Mouse (Mus musculus): ENCODE data around the gene Cep162.
A peak's percentile ranks its signal among the peaks of the same experiment; 100 is the strongest.

Cep162 gene

DNA sequence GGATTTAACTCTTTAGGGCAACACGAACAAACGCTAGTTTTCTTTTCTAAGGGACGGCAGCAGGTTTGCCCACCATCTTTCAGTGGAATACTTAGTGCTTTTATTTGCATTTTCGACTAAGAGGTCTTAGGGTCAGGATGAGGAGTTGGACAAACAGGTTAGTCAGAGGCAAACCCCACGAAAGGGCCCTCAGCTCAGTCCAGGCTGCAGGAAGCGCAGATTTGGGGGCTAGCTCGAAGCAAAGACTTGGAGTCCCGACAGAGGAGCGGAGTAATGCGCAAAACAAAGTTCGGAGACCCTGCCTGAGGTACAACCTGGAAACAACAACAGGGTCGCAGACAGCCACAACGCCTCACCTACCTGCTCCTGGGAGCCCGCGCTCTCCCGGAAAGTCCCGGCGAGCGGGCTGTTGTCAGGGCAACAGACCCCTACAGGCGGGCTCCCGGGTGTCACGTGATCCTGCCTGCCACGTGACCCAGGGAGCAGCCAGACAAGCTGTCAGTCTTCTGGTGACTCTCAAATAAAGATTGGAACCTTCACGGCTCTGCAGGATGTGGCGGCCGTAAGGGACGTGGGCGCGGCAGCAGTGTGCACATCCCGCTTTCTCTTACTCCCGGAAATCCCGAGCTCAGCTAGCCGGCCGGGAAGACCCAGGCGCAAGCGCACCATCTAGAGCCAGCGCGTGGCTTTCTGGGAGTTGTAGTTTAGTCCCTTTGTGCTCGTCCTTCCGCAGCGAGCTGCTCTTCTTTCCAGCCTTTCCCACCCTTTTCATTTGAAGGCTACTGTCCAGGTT lies at the start of gene Cep162:
TSS of gene Cep162 (minus strand) at position 634 of the 793 bp plus-strand sequence.
- DNase-seq (ENCODE audit: low spot score), result peak; percentile 90

DNA sequence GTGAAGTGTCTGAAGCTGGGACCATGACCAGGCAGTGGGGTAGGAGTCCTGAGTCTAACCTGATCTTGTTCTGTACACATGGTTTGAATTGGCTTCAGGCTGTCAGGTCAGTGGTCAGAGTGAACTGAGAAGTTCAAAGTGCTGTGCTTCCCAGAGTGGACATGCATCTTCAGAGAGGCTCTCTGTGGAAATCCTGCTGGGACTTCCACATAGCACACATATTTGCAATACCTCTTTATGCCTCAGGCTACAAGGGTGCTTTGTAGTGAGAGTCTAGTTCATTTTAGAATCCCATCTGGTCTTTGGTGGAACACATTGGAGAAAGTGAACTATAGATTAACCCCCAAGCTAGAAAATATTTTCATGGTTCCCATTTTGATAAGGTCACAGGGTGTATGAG lies 47.9 kb upstream of the Cep162 start:
- DNase-seq (ENCODE audit: low spot score), result no peak

DNA sequence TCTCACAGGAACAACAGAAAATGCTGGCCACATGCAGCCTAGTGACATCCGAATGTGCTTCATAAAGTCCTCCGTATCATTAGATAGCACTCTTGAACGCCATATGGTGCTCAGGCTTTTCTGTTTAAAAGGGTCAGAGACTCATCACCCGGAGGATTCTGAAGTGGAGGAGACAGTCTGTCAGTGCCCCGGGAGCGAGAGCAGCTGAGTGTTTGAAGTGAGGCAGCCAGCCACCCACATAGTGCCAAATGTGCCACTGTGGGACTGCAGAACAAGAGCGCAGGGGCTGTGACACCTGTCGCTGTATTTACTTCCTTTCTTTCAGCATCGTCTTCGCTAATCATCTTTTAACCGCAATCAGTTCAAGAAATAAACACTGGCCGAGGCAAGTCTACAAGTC lies 43.6 kb upstream of the Cep162 start:
- DNase-seq (ENCODE audit: low spot score), result no peak

DNA sequence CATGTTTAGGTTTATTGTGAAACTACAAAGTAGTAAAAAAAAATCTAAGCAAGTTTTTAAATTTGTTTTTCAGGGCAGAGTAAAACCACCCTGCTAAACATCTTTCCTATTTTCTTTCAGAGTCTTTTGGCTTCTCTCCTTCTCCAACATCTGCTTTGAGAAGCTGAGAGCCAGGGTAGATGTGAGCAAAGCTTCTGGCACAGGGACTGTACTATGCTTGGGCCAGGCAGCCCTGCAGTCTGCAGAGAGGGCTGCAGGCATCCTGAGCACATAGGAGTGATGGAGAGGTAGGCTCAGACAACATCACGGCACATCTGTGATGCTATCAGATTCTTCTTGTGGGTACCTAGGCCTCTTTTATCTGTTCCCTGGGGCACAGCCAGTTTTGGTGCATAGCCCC lies 42.2 kb upstream of the Cep162 start:
- no peak for DNase-seq (ENCODE audit: low spot score)

DNA sequence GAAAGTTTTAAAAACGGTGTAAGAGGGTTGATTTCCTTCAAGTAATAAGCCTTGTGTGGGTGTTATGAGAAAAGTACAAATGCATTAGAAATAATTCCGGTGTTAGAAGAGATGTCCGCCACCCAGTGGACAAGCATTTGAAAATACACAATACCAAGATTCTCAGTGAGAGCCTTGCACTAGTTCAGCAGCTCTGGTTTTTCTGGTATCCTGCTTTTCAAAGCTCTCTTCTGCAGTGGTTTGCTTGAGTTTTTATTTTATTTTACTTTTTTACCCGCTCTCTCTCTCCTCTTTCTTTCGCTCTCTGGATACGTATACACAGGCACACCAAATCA lies 327 bp upstream of the Cep162 start:
- no peak for DNase-seq (ENCODE audit: low spot score)

DNA sequence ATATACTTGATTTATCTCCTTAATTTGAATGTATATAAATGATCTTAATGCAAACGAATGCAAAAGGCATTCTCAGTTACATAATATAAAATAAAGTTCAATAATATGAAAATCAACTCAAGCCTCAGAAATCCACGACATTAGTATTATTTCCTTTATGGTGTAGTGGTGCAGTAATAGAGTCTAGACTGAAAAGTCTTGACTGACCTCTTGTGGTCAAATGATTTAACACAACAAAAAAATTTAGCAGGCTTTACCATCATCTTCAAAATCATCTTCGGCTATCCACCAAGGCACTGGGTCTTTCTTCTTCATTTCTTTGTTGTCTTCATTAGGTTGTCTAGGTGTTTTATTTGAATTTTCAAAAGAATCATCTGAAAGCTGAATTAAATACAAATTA lies 7.2 kb downstream of the Cep162 start:
- DNase-seq (ENCODE audit: low spot score), result no peak

DNA sequence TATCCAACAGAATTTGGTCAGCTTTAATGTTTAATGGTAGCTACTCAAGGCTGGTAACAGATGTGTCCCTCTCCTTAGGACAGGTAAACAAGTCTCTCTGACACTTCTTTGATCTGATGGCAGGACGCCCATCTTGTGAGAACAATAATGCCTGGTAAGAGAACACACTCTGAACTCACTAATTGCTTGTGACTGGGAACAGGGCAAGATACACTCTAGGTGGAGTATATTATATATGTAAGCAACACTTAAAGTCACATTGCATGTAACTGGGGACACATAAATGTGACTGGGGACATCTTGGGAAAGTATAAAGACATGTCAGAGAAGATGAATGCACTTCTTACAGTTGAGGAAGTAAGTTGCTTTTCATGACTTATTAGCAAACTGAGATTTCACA lies 7.7 kb downstream of the Cep162 start:
- no peak for DNase-seq (ENCODE audit: low spot score)

DNA sequence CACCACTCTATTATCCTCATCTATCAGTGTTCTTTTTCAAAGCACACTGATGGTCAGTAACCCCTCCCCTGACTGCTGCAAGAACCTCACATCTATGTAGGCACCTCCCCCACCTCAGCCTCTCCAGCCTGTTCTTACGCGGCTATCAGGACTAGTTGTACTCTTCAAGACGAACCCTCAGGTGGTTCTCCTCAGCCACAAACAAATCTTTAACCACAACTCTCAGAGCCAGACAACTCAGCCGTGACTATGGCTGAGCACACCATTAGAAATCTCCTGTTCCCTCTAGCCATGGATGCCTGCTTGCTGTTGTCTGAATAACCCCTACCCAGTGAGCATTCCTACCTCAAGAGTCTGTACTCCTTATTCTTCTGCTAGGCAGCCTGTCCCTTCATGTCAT lies 42.1 kb downstream of the Cep162 start:
- DNase-seq (ENCODE audit: low spot score), result no peak

DNA sequence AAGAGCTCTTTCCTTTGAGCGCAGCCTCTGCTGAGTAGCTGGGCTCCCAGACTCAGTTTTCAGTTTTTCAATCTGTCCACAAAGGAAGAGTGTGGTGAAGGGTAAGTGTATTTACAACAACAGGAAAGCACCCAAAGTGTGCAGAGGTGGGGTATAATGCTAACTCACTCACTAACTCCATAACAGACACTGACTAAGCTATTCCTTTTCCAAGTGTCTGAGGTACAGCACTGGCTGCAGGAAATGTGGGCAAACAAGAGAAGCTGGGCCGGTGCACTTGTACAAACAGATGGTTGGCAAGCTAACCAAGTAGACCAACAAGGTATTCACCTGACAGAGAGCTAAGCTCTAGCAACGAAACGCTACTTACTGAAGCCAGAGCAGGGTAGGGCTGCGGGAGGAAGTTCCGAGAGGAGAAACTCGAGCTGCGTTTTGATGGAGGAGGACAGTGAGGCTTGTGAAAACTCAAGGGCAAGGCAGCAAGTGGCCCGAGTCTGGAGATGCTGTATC lies 44.5 kb downstream of the Cep162 start:
- no peak for DNase-seq (ENCODE audit: low spot score)

DNA sequence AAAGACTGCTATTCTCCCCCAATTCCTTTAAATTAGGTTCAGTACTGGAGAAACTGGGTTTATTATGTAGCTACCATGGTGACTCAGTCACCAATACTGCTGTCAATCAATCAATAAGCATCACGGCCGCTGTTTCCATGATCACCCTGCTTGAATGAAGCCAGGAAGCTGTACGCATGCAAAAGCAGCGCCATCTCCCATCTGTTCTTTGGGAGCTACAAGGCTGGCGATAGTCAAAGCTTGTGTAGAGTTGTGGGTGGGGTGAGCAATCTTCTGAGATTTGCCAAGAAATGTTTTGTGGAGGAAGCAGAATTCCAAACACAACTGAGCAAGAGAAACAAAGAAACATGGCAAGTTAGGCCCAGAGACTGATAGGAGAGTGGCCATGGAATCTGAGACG lies 52.9 kb downstream of the Cep162 start:
- DNase-seq (ENCODE audit: low spot score), result no peak

DNA sequence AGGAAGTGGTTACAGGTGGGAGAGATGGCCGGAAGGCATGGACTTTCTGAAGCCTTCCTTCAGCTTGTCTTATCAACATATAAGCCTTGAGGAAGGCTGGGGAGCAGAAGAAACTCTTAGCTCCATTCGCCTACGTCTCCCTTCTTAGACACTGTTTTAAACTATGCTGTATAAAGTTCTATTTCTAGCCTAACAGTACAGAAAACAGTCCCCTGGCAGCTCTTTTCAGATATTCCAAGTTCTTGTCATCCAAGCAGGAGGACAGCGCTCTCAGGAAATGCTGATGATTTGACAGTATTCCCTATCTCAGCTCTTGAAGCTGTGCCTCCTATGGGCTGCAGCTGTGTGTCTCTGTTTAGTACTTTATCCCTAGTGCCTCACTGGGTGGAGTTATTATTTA lies 54.4 kb downstream of the Cep162 start:
- no peak for DNase-seq (ENCODE audit: low spot score)

DNA sequence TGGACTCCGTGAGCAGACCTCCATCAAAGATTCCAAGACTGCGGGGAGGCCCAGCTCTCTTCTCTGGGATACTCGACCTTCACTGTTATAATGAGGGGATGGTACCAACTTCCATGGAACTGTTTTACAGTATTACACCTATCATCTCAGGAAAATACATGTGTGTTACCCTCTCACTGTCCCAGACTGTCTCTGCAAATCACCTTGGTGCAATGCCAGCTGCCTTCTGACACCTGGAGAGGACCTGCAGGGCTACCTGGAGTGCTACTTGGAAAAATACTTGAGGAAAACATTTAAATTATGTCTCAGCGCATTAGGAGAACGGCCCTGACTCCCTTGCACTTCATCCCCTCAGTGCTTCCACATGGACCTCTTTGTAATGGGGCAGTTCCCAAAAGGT lies 54.9 kb downstream of the Cep162 start:
- no peak for DNase-seq (ENCODE audit: low spot score)

DNA sequence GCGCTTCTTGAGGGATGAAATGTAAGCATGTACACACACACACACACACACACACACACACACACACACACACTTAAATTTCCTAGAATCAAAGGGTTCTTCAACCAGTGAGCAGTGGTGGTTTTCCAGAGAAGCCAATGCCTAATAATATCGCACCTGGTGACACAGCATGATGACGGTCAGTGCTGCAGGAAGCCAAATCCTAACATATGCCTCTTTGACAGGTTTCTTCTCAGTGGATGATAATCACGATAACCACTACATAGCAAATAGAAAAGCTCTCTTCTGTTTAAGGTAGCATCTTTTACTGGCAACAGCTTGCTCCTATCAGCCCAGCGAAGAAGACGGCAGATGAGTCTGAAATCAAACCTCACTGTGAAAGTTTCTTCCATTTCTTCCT lies 57.3 kb downstream of the Cep162 start:
- no peak for DNase-seq (ENCODE audit: low spot score)

DNA sequence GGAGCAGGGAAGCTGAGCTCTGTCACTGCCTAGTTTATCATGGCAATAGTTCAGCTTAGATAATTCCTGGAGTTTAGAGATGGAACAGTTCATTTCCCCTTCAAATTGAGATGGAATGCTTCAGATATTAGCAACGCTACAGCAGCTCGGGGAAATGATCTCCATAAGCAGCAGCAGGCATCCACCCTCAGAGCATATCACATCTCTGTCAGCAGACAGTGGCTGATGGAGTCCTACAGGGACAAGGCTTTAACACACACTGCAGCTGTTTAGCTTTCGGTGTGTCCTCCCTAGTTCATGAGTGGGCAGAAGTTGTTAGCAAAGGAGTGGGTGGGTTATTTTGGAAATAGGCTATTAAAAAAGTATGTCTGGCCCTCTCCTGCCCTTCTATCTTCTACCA lies 58.1 kb downstream of the Cep162 start:
- DNase-seq (ENCODE audit: low spot score), result no peak

DNA sequence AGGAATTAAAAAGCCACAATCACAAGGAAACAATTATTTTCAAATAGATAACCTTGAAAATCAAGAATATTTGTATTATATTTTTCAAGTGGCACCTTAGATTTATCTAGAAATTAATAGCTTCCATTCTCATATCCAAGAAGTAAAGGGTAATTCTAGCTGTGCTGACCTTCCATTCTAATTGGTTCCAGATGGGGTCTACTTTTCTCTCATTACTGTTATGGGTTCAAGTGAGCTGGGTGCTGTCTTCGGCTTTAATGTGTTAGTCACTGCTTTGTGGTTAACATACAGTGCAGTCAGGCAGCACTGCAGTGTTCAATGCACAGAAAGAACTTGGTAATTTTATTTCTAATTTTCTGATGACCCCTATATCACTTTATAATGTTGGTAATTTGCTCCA lies 61.6 kb downstream of the Cep162 start:
- DNase-seq (ENCODE audit: low spot score), result no peak

DNA sequence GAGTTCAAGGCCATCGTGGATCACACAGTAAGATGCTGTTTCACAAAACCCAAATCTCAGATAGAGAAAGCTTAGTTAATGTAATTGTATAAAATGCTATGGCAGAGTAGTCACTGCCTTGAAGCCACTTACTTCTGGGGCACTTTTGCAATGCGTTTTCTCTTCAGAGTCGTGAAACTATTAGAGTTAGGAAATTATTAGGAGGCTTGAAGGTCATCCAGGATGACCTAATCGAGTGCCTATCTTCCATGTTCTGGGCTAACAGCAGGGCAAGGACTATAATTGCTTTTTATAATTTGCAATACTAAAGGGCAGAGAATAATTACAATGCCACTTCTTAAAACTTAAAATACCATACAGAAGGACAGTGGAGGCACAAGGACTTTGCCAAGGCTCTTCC lies 68.0 kb downstream of the Cep162 start:
- no peak for DNase-seq (ENCODE audit: low spot score)

DNA sequence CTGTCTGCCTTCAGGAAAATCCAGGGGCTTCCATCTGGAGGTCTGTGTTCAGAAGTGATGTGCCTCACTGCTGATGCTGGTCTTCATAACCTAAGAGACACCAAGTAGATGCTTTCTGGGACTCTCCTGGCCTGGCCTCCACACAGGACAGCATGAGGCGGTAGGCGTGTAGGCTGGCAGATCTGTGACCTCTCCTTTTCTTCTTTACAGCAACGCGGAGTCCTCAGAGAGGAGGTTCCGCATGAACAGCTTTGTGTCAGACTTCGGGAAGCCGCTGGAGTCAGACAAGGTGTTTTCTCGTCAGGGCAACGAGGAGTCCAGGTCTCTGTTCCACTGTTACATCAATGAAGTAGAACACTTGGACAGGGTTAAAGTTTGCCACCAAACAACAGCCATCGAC lies 73.1 kb downstream of the Cep162 start:
- DNase-seq (ENCODE audit: low spot score), result no peak

DNA sequence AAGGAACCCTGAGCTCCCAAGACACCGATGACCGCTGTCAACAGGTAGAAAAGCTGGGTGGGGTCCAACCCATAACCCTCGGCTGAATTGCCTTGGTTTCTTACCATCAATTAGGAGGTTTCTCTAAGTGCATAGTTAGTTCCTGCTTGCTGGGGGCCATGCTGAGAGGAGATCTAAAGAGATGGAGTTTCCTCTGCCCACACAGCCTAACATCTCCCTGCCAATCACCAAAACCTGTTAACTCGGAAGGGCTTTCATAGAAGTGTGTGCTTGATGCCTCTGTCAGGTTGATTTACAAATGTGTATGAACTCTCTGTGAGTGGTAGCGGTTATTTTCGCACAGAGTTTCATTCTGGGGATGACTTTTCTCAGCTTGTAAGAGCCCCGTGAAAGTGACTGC lies 76.8 kb downstream of the Cep162 start:
- DNase-seq (ENCODE audit: low spot score), result no peak

DNA sequence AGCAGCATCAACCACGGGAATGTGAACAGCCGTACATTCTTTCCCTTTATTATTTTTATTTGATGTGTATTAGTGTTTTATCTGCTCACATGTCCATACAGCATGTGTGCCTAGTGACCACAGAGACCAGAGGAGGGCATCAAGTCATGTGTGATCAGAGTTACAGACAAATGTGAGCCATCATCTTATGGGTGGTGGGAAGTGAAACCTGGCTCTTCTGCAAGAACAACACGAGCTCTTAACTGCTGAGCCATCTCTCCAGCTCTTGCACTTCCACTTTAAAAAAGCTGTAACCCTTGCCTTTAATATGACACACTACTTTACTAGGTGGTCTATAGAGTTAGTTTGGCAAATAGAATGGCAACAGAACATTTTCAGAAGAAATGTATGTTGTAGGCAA lies 83.8 kb downstream of the Cep162 start:
- DNase-seq (ENCODE audit: low spot score), result no peak

DNA sequence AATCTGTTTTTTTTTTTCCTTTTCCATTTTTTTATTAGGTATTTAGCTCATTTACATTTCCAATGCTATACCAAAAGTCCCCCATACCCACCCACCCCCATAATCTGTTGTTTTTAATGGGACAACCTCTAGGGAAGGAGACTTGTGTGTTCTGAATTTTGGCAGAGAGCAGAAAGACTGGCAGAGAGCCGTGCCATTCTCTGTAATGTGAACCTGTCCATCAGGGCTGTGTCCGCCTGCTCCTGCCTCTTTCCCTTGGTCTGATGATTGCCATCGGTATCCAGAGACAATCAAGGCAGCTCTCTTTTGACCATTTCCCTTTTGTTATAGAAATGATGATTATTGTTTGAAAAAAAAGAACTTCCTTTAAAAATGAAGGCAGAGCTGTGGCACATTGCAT lies 84.4 kb downstream of the Cep162 start:
- DNase-seq (ENCODE audit: low spot score), result no peak

DNA sequence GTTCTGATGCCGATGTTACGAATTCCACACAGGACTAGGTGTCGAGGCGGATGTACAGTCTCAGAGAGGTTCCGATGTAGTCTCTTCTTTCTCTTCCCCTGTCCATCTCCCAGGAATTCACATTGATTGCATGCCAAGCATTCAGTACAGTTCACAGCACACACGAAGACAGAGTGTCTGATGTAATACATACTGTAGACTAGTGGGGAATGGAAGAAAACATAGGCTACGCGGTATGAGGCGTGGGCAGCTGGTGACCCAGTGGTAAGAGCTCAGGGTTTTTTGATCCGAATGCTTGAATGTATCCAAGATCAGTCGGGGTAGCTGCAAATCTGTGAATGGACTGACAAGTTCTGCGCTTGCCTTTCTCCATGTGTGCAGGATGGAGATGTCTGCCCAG lies 86.2 kb downstream of the Cep162 start:
- no peak for DNase-seq (ENCODE audit: low spot score)

DNA sequence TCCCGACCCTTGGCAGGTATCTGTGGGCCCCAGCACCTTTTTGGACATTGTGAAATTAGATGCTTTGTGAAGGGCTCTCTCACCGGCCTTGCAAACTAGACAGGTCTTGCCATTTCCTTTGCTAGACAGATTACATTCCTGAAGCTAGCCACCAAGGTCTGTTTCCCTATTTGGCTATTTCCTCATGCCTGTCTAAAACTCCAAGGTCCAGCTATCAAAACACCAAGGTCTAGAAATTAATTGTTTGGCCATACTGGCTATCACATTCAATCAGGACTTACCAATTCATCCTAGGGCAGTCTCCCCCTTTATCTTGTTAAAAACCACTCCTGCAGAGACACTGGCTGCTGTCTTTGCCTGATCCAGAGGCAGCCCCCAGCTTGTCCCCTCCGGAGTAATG lies 87.3 kb downstream of the Cep162 start:
- no peak for DNase-seq (ENCODE audit: low spot score)

DNA sequence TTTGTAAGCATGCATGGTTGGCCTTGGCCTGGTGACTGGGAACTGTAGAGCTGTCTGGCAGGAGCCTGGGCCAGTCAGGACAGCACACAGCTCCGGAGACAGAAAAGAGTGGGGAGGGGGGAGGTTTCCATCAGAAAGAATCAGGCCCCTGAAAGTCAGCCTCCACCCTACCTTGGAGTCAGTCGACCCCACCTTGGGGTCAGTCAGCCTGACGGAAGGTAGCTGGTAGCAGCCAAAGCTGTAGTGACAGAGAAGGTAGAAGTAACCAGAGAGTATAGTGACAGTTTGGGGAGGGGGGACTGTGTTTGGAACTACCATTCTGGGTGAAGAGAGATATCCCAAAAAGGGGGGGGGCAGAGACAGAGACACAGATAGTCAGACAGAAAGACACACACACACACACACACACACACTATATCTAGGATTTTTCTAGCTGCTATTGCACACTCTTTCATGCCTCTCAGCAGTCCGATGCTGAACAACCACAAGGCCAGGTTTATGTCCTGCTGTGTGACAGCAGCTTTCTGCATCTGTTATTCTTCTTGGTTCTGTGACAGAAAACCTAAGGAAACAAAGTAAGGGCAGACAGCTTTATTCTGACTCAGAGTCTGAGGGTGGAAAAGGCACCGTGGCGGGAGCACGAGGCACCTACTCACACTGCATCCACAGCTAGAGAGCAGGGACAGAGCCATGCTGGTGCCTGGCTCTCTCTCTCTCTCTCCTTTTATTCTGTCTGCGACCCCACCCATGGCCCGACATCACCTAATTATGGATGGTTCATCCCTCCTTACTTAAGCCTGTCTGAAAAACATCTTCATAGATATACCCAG lies 88.1 kb downstream of the Cep162 start:
- no peak for DNase-seq (ENCODE audit: low spot score)

DNA sequence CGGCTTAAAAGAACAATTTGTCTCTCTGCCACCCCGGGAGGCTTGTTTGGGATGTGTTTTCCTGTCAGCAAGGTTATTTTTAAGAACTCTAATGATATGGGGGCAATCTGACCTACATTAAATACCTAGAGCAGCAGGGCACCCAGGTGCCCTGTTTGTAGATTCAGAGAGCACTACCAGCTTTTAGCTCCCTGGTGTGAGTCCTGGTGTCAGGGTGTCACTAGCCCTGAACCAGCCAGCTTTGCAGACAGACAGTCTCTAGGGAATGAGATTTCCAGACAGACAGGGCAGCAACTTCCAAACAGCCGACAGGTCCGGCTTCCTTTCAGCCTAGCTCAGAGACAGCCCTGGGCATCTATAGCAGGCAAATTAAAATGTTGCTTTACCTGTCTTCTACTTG lies 92.8 kb downstream of the Cep162 start:
- no peak for DNase-seq (ENCODE audit: low spot score)
